Mouse (Mus musculus): ENCODE results near the gene Ifna13. TPM values are rescaled to one million over a fixed set of nuclear protein-coding genes. Genes with fewer than 3 reads are reported as not detected.

The Ifna13 gene
- polyA plus RNA-seq (2017; shearing (Covaris generic)) = not detected

DNA sequence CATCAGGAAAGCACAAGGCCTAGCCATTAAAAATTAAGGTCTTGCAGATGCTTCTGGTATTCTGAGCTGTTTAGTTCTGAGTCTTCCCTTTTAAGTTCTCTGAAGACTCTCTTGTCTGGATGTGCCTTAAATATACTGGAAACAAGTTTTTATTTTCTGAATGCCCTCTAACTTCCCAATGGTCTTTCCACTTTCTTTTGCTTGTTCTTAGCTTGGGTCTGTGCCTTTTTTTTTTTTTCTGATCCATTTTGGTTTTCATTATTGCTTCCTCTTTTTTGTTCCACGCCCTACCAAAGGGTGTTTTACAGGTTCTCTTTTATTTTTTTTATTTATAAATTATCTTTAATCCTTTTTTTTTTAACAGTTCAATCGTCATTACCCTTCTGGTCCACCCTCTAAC, at the start of gene Ifna13:
TSS of gene Ifna13 (minus strand) at position 101 of the 400 bp plus-strand sequence.

DNA sequence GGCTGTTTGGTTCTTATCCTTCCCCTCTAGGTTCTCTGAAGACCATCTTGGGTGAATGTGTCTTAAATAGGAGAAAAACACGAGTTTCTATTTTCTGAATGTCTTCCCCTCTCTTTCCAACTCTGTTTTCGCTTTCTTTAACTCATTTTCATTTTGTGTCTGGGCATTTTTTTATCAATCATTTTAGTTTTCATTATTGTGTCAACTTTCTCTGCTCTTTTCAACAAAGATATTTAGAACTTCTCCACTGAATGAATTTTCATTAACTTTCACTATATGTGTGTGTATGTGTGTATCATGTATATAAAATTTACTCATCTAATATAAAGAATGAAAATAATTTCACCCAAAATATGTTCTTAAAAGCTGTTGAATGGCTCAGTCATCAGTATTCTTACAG, 47.0 kb upstream of the Ifna13 start, which contains the start of gene Ifnab:
TSS of gene Ifnab (minus strand) at position 101 of the 400 bp plus-strand sequence.

DNA sequence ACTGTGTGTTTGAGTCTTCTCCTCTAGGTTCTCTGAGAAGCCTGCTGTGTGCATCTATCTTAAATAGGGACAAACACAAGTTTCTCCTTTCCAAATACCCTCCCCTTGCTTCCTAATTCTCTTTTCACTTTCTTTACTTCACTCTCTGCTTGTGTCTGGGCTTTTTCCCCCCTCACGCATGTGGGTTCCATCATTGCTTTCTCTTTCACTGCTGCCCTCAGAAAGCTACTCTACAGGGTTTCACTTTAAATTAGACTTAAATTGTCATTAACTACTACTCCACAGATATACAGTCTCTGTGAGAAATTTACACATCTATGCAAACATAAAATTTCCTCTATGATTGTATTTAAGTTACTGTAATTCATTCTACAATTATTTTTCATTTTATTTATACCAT, 39.6 kb upstream of the Ifna13 start, which contains the start of gene Ifna2:
TSS of gene Ifna2 (minus strand) at position 101 of the 400 bp plus-strand sequence.

DNA sequence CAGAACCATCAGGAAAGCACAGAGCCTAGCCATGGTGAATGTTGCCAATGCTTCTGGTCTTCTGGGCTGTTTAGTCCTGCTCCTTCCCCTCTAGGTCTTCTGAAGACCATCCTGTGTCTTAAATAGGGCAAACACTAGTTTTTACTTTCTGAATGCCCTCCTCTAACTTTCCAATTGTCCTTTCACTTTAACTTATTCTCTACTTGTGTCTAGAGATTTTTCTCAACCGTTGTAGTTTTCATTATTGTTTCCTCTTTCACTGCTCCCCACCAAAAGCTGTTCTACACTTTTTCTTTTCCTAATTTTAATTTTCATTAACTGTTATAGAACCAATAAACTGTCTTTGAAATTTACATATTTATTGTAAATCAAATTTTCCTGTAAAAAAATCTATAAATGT, 32.6 kb upstream of the Ifna13 start, which contains the start of gene Ifna16:
TSS of gene Ifna16 (minus strand) at position 101 of the 400 bp plus-strand sequence.

DNA sequence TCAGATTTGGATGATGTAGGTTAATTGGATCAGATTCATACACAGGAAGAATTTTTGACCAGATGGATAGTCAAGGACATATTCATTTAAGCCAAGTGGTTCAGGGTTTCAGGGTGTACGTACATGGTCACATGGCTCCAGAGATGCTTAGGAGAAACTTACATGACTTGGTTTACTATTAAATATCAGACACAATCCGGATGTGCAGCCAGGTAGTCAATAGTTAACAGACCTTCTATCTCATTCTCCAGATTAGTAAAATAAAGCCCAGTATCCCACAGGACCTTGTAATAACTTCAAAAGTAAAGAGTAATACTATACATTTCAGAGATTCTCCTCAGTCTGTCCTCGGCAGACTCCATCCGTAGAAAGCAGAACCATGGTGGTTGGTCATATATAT, 9.9 kb downstream of the Ifna13 start, which contains the start of gene C87499:
TSS of gene C87499 (minus strand) at position 101 of the 400 bp plus-strand sequence.

DNA sequence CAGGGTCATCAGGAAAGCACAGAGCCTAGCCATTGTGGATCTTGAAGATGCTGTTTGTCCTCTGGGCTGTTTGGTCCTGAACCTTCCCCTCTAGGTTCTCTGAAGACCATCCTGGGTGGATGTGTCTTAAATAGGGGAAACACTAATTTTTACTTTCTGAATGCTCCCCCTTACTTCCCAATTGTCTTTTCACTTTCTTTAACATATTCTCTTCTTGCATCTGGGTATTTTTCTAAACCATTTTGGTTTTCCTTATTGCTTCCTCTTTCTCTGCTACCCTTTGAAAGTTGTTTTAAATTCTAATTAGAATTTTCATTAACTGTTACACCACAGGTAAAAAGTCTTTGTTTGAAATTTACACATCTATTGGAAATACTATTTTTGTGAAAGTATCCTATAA, 41.0 kb downstream of the Ifna13 start, which contains the start of gene Ifna12:
TSS of gene Ifna12 (minus strand) at position 101 of the 400 bp plus-strand sequence.

Other genes starting within 250 kb of the Ifna13 start
- gene Hacd4, start 205.5 kb downstream of the Ifna13 start, polyA plus RNA-seq (2017; shearing (Covaris generic)) = 0.17 TPM
- gene Ifnb1, start 121.7 kb downstream of the Ifna13 start, polyA plus RNA-seq (2017; shearing (Covaris generic)) = 0.69 TPM
- not detected for gene Ifna15, start 86.2 kb downstream of the Ifna13 start, polyA plus RNA-seq (2017; shearing (Covaris generic))
- not detected for gene Ifna14, start 72.7 kb downstream of the Ifna13 start, polyA plus RNA-seq (2017; shearing (Covaris generic))
- not detected for gene Ifna9, start 52.1 kb downstream of the Ifna13 start, polyA plus RNA-seq (2017; shearing (Covaris generic))
- gene Ifna12, start 41.1 kb downstream of the Ifna13 start, polyA plus RNA-seq (2017; shearing (Covaris generic)) = not detected
- gene C87499, start 10.0 kb downstream of the Ifna13 start, polyA plus RNA-seq (2017; shearing (Covaris generic)) = not detected
- not detected for gene Ifna16, start 32.5 kb upstream of the Ifna13 start, polyA plus RNA-seq (2017; shearing (Covaris generic))
- gene Ifna2, start 39.5 kb upstream of the Ifna13 start, polyA plus RNA-seq (2017; shearing (Covaris generic)) = not detected
- not detected for gene Ifnab, start 46.9 kb upstream of the Ifna13 start, polyA plus RNA-seq (2017; shearing (Covaris generic))
- 0.66 TPM for gene Gm26566, start 77.3 kb upstream of the Ifna13 start, polyA plus RNA-seq (2017; shearing (Covaris generic))
- gene Klhl9, start 78.0 kb upstream of the Ifna13 start, polyA plus RNA-seq (2017; shearing (Covaris generic)) = 19.4 TPM
- not detected for gene Gm13271, start 110.4 kb upstream of the Ifna13 start, polyA plus RNA-seq (2017; shearing (Covaris generic))
- gene Gm13283, start 115.7 kb upstream of the Ifna13 start, polyA plus RNA-seq (2017; shearing (Covaris generic)) = not detected
- gene Gm13290, start 129.4 kb upstream of the Ifna13 start, polyA plus RNA-seq (2017; shearing (Covaris generic)) = not detected
- not detected for gene Gm13289, start 132.5 kb upstream of the Ifna13 start, polyA plus RNA-seq (2017; shearing (Covaris generic))
- gene Gm13272, start 135.4 kb upstream of the Ifna13 start, polyA plus RNA-seq (2017; shearing (Covaris generic)) = not detected
- not detected for gene Ifnz, start 137.7 kb upstream of the Ifna13 start, polyA plus RNA-seq (2017; shearing (Covaris generic))
- gene Gm13276, start 141.2 kb upstream of the Ifna13 start, polyA plus RNA-seq (2017; shearing (Covaris generic)) = not detected
- gene Gm13277, start 144.2 kb upstream of the Ifna13 start, polyA plus RNA-seq (2017; shearing (Covaris generic)) = not detected
- gene Gm13278, start 147.1 kb upstream of the Ifna13 start, polyA plus RNA-seq (2017; shearing (Covaris generic)) = not detected
- gene Gm13275, start 150.0 kb upstream of the Ifna13 start, polyA plus RNA-seq (2017; shearing (Covaris generic)) = not detected
- gene Gm13279, start 152.9 kb upstream of the Ifna13 start, polyA plus RNA-seq (2017; shearing (Covaris generic)) = not detected
- gene Gm13285, start 155.2 kb upstream of the Ifna13 start, polyA plus RNA-seq (2017; shearing (Covaris generic)) = 0.65 TPM
- not detected for gene Gm13287, start 158.8 kb upstream of the Ifna13 start, polyA plus RNA-seq (2017; shearing (Covaris generic))
- gene Gm13288, start 161.1 kb upstream of the Ifna13 start, polyA plus RNA-seq (2017; shearing (Covaris generic)) = 0.32 TPM
- gene Ifna7, start 171.8 kb upstream of the Ifna13 start, polyA plus RNA-seq (2017; shearing (Covaris generic)) = not detected
- gene Ifna11, start 175.5 kb upstream of the Ifna13 start, polyA plus RNA-seq (2017; shearing (Covaris generic)) = not detected
- not detected for gene Ifna6, start 183.0 kb upstream of the Ifna13 start, polyA plus RNA-seq (2017; shearing (Covaris generic))
- gene Ifna5, start 191.1 kb upstream of the Ifna13 start, polyA plus RNA-seq (2017; shearing (Covaris generic)) = not detected
- not detected for gene Ifna4, start 197.4 kb upstream of the Ifna13 start, polyA plus RNA-seq (2017; shearing (Covaris generic))
- not detected for gene Ifna1, start 205.6 kb upstream of the Ifna13 start, polyA plus RNA-seq (2017; shearing (Covaris generic))
- not detected for gene Ifne, start 235.7 kb upstream of the Ifna13 start, polyA plus RNA-seq (2017; shearing (Covaris generic))